Mouse (Mus musculus): ENCODE results near the gene Slc9a6.

GRCm38 (mm10) chrX:56677736-56678135, 68.2 kb downstream of the Slc9a6 start:
- TF ChIP-seq CTCF (IDR thresholded peaks at IDR 0.05; ENCODE audit: extremely low read depth, insufficient read depth, insufficient read length, insufficient replicate concordance) (no peak), POLR2A (IDR thresholded peaks at IDR 0.05; ENCODE audit: low read depth, low read length) (no peak)
